Mouse (Mus musculus) cerebellum, adult 2 months (tissue): ENCODE measurements around the gene Rps6ka2. TPM values are rescaled to one million over a fixed set of nuclear protein-coding genes. Genes with fewer than 3 reads are reported as not detected.

Source experiments
- DNase-seq, 2 experiments: peaks; one replicate each; pipeline ENCODE4 v3.0.0; 2021
- H3K27ac ChIP-seq: fragments of 200-500 bp; 2 replicates; pipeline ENCODE4 v1.5.1; 2012; ENCODE audit warnings: low read length, control low read depth, inconsistent platforms; ENCODE audit not compliant: insufficient read depth
- H3K27me3 ChIP-seq: fragments of 200-500 bp; 2 replicates; pipeline ENCODE4 v1.6.1; 2012; ENCODE audit warnings: inconsistent platforms, mild to moderate bottlenecking, low read length, moderate library complexity; ENCODE audit not compliant: control insufficient read depth, insufficient read depth
- H3K4me1 ChIP-seq: fragments of 200-500 bp; 2 replicates; pipeline ENCODE4 v1.6.1; 2011; ENCODE audit warnings: low read length; ENCODE audit not compliant: control insufficient read depth, insufficient read depth
- H3K4me3 ChIP-seq: fragments of 200-500 bp; replicated peaks from 2 replicates; pipeline ENCODE3; 2011; ENCODE audit warnings: mild to moderate bottlenecking, low read depth, low read length, control low read depth; ENCODE audit not compliant: insufficient read depth
- CTCF ChIP-seq: fragments of 200-500 bp; IDR thresholded peaks from 2 replicates; pipeline ENCODE4 v1.5.1; 2011; ENCODE audit warnings: low read depth, mild to moderate bottlenecking, control low read depth, low read length, moderate library complexity, borderline replicate concordance; ENCODE audit not compliant: insufficient read depth
- POLR2A ChIP-seq: fragments of 200-500 bp; IDR thresholded peaks from 2 replicates; pipeline ENCODE4 v1.6.1; 2011; ENCODE audit warnings: low read length, control low read depth, borderline replicate concordance; ENCODE audit not compliant: insufficient read depth
- WGBS: fragments of 180-500 bp; shearing (Covaris S2); methylation state at CpG from one replicate; pipeline ENCODE4 v1.1.7; 2018; 5-methylcytosine and 5-hydroxymethylcytosine counted together
- polyA plus RNA-seq: library from polyadenylated mRNA; depleted of rRNA; stranded (reverse); fragments of >200 nt; gene quantifications from 2 replicates; pipeline ENCODE4 v1.2.3, GENCODE M21; 2012

Rps6ka2 gene
- polyA plus RNA-seq, 1 experiment: 23.4 TPM

DNA sequence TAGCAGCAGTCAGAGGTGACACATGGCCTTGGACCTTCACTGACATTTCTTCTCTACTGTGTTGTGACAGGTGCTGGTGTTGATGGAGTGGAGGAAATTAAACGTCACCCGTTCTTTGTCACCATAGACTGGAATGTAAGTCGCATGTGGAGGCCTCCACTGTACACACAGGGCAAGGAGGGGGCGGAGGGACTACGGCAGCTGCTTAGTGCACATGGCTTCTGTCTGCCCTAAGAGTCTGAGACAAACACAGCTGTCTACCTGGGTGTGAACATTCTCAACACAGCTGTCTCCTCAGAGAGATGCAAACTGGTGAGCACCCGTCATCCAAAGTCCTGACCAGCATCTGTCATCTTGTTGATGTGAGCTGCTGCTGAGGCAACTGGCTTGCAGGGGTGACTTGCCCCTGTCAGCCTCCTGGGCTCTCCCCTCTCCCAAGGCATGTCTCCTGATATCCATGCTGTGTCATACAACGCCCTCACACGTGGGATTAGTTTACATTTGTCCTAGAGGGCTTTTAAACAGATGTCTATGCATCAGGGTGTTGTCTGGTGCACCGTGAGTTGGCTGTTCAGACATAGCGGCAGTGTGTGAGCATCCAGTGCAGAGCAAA, 101.7 kb downstream of the Rps6ka2 start:
- TF ChIP-seq CTCF (no peak), POLR2A (no peak)
- H3K27me3 ChIP-seq: no peaks in the 10 kb centered on the region
- 86% methylated on average over 10 of the region's 10 CpGs for WGBS
- DNase-seq: no peak
- H3K4me3 ChIP-seq: no peak overlapping the region
- H3K27ac ChIP-seq: no peak overlapping the region
- H3K4me1 ChIP-seq: no peaks in the 10 kb centered on the region

GRCm38 (mm10) chr17:7273054-7273453, 103.1 kb downstream of the Rps6ka2 start:
- DNase-seq: peak in 1 of 2 experiments; percentile 27
- no peaks in the 10 kb centered on the region for H3K4me1 ChIP-seq
- H3K4me3 ChIP-seq: no peak overlapping the region
- no peak for TF ChIP-seq CTCF
- TF ChIP-seq POLR2A: no peak
- WGBS: 48% methylated on average over 9 of the region's 9 CpGs
- H3K27ac ChIP-seq: no peak overlapping the region
- H3K27me3 ChIP-seq: no peaks in the 10 kb centered on the region

DNA sequence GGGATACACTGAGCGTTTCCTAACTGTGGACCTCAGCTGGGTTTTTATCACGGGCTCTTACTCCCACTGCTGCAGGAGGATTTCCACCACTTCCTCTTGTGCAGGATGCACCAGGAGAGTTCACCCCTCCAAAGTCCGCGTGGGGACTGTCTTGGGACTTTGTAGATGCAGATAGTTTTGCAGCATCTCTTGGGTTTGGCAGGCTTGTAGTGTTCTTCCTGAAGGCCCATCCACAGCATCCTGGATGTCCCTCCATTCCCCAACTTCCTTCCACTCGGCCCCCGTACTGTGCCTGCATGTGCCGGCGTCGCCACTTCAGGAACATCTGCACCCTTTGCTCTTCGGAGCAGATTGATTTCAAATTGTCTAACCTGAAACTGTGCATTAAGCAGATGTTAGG, 103.9 kb downstream of the Rps6ka2 start:
- Histone ChIP-seq H3K27ac (no peak overlapping the region), H3K4me1 (peaks cover 4% of the 10 kb centered on the region; the same call in 1 of the 2 replicates), H3K4me3 (no peak overlapping the region), H3K27me3 (no peaks in the 10 kb centered on the region)
- no peak for DNase-seq
- TF ChIP-seq POLR2A (no peak), CTCF (no peak)
- 93% methylated on average over 10 of the region's 10 CpGs for WGBS

DNA sequence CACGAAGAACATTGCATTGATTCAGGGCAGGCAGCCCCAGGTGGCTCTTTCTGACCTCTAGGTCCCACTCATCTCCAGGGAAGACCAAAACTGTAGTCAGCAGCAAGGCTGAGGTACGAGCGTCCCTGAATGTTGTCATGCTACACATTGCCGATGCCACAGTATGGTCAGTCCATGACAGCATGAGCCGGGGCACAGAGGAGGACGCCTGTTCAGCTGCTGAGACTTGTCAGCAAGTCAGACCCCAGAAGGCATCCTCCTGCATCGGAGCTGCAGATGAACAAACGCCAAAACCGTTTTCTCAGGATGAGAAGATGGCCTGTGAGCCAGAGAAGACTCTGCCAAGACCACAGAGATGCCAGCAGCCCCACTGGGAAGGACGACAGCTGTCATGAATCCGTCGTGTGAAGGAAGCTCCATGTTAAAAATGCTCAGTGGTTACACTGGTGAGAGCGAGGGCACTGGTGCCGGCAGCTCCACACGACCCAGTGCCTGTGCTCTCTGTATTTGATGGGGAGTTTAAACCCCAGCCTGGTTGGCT, 108.9 kb downstream of the Rps6ka2 start:
- Histone ChIP-seq H3K27me3 (no peaks in the 10 kb centered on the region), H3K4me1 (peaks cover 5% of the 10 kb centered on the region; the same call in 1 of the 2 replicates), H3K4me3 (no peak overlapping the region), H3K27ac (no peak overlapping the region)
- TF ChIP-seq POLR2A: no peak
- no peak for TF ChIP-seq CTCF
- peak; percentile 25 to 46 for DNase-seq
- WGBS: 25% methylated on average over 15 of the region's 15 CpGs

DNA sequence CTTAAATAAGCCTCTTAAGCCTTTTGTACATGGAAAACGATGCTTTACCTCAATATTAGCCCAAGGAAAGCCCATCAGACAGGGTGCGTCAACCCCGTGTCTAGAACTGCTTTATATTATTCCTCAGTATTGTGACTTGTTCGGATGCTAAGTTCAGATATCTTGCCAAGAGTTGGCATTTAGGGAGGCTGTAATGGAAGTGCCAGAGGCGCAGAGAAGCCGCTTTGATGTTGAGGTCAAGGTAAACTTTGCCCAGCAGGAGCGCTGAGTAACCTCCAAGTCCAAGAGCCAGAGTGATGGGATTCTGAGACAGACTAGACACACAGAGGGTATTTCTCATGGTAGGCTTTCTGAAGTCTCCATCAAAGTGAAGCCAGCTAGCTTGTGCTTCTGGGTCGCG, 109.3 kb downstream of the Rps6ka2 start:
- Histone ChIP-seq H3K27me3 (no peaks in the 10 kb centered on the region), H3K27ac (no peak overlapping the region), H3K4me3 (no peak overlapping the region), H3K4me1 (peaks cover 5% of the 10 kb centered on the region; the same call in 1 of the 2 replicates)
- TF ChIP-seq POLR2A (no peak), CTCF (no peak)
- WGBS: 82% methylated on average over 9 of the region's 9 CpGs
- no peak for DNase-seq

GRCm38 (mm10) chr17:7284297-7284910, 114.5 kb downstream of the Rps6ka2 start:
- Histone ChIP-seq H3K4me3 (no peak overlapping the region), H3K27ac (no peak overlapping the region), H3K27me3 (no peaks in the 10 kb centered on the region), H3K4me1 (peaks cover 10% of the 10 kb centered on the region; the same call in 1 of the 2 replicates)
- TF ChIP-seq POLR2A: no peak
- no peak for TF ChIP-seq CTCF
- DNase-seq: peak in 1 of 2 experiments; percentile 29
- WGBS: 76% methylated on average over 8 of the region's 8 CpGs

DNA sequence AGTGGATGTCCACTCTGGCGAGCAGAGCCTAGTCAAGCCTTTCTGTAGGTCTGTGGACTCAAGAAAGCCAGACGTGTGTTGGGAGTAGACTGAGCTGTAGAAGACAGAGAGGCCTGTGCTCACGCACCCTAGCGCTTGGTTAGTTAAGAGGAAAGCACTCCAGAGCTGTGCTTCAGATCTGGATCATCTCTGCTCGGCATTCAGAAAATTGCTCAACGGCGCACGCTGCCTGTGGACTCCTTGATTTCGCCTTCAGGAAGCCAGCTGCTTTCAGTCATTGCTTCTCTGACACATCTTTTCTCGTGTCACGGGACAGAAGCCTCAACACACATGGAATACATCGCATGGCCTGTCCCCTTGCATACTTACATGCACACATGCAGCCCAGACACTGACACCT, 115.4 kb downstream of the Rps6ka2 start:
- Histone ChIP-seq H3K4me1 (peaks cover 10% of the 10 kb centered on the region; the same call in 1 of the 2 replicates), H3K27me3 (no peaks in the 10 kb centered on the region), H3K27ac (no peak overlapping the region), H3K4me3 (no peak overlapping the region)
- 96% methylated on average over 12 of the region's 12 CpGs for WGBS
- TF ChIP-seq POLR2A (no peak), CTCF (no peak)
- DNase-seq: no peak

DNA sequence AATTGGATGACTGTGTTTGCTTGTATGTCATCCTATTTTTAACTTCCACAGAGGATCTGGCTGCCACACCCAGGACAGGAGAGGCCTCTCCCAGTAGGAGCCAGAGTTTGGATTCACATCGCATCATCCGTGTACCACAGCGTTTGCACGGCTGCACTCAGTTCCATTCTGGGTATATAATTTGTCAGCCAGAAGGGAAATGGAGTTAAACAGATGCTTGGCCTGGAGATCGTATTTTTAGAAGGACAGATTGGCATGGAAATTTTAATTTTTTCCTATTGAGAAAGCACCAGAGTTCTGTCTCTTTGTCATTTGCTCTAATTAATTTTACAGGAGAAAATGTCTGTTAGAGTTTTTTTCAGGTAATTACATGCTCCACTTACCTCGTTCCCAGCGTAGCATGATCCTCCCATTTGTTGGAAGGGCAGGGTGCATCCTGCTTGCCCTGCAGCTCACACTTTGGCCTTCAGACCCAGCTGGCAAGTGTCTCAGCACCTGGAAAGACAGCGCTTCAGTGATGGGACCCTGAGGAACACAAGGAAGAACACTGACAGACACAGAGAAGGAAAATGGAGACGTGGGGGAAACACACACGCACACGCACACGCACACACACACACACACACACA, 116.6 kb downstream of the Rps6ka2 start:
- Histone ChIP-seq H3K27me3 (no peaks in the 10 kb centered on the region), H3K4me1 (peaks cover 12% of the 10 kb centered on the region), H3K27ac (no peak overlapping the region), H3K4me3 (no peak overlapping the region)
- peak in 1 of 2 experiments; percentile 10 for DNase-seq
- no peak for TF ChIP-seq CTCF
- no peak for TF ChIP-seq POLR2A
- 43% methylated on average over 12 of the region's 12 CpGs for WGBS
